Mouse (Mus musculus) adrenal gland, adult 2 months (tissue): ENCODE data around the gene Fndc3b. TPM values are rescaled to one million over a fixed set of nuclear protein-coding genes. Genes with fewer than 3 reads are reported as not detected.
"Not testable (repeated sequence)": the region's sequence is repeated elsewhere in the genome, so short reads cannot be mapped to it uniquely, and the experiment has no call there.

ENCODE experiments used
- DNase-seq: peaks from one replicate; pipeline ENCODE4 v3.0.0; 2021
- polyA plus RNA-seq: library from polyadenylated mRNA; depleted of rRNA; stranded (reverse); fragments of >200 nt; gene quantifications from 2 replicates; pipeline ENCODE4 v1.2.3, GENCODE M21; 2012
- total RNA-seq, 2 experiments: library from RNA; stranded (reverse); gene quantifications; 2 replicates each; pipeline ENCODE4 v1.2.3; 2021

The Fndc3b gene
- total and polyA plus RNA-seq, 3 experiments = 27.9 to 120 (median 88.9) TPM

GRCm38 (mm10) chr3:27503279-27504038, 207.6 kb downstream of the Fndc3b start:
- no peak for DNase-seq

GRCm38 (mm10) chr3:27495296-27496073, 215.6 kb downstream of the Fndc3b start:
- DNase-seq = no peak

DNA sequence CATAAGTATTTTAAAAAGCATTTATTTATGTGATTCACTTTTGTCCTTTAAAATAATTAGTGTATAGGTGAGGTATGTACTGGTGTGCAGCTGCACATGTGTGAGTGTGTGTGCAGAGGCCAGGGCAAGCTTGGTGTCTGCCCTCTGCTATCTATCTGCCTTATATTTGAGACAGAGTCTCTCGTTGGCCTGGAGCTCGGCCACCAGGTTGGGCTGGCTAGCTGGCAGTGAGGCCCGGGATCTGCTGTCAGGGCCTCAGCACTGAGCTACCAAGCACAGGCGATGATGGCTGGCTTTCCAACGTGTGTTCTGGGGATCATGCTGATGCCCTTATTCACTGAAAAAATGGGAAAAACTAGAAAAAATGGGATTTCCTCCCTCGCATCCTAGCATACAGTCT, 216.4 kb downstream of the Fndc3b start:
- DNase-seq = no peak

GRCm38 (mm10) chr3:27494066-27494465, 217.0 kb downstream of the Fndc3b start:
- peak; percentile 23 for DNase-seq

- no peak for DNase-seq
These were observed 219.3 kb downstream of the Fndc3b start for GRCm38 (mm10) chr3:27491821-27492220.

GRCm38 (mm10) chr3:27491367-27491766, 219.7 kb downstream of the Fndc3b start:
- no peak for DNase-seq

DNA sequence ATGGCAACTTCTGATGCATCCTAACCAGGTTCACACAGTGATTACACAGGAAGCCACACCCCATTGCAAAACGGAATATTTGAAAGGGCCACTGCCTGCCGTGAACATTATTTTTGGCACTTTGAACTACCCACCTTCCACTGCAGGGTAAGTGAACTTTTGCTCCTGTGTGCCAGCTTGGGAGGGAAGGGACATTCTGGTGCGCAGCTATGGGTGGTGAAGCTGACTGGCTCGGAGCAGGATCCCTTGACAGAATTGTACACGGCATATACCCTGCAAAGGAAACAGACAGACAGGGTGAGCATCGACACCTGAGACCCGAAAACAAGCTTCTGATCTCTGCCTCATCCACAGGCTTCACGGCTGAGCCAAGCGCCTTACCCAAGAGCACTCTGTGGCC, 220.2 kb downstream of the Fndc3b start:
- DNase-seq = no peak

DNA sequence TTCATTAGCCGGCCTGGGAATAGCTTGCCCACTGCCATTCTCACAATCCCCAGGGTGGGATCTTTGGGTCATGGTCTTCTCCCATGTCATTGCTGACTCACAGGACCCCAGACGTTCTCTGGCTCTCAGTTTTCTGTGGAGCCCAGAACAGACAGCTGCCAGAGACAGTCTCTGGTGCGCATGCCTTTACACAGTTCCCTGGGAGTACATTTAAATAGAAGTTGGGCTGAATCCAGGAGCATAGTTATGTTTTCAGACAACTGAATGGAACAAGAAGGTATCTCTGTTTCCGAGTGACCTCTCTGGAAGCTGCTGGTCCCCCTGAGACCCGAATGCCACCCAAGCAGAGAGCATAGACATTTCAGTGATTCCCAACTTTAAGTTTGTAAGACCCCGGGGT, 221.6 kb downstream of the Fndc3b start:
- no peak for DNase-seq

GRCm38 (mm10) chr3:27485141-27485540, 226.0 kb downstream of the Fndc3b start:
- no peak for DNase-seq

- DNase-seq = no peak
These were observed 226.4 kb downstream of the Fndc3b start for GRCm38 (mm10) chr3:27484698-27485097.

DNA sequence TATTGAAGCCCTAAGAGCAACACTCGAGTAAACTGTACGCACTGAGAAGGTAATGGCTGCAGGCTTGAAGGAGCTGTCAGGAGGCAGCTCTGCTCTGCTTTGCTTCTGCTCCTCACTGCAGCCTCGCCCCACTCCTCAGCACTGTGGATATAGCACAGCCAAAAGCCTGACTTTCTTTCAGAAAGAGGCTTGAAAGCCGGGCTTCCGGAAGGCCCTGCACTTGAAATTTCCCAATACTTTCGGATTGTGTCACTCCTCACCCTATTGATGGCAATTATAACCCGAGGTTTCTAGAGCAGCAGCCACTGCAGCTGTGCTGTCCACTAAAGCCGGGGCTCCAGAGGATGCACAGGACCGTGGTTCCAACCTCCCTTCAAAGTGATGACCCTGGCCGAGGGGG, 227.3 kb downstream of the Fndc3b start:
- DNase-seq = no peak

DNA sequence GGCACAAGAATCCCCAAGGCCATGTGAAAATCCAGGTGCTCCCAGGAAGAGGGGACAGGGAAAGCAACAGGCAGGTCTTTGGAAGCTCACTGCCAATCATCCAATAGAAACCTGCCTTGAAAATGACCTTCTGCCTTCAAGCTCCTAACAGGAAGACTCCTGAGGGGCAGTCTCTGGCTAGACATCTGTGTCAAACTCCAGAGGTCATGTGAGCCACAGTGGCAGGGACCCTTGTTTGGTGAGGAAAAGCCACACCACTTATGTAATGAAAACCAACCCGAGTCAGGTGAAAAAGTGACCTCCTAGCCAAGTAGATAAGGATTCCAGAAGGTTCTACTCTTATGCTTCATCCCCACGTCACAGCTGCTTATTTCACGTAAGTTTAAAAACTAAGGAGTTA, 227.8 kb downstream of the Fndc3b start:
- DNase-seq = no peak

GRCm38 (mm10) chr3:27481738-27482137, 229.4 kb downstream of the Fndc3b start:
- no peak for DNase-seq

- DNase-seq = no peak
These were observed 231.7 kb downstream of the Fndc3b start for GRCm38 (mm10) chr3:27479378-27479777.

DNA sequence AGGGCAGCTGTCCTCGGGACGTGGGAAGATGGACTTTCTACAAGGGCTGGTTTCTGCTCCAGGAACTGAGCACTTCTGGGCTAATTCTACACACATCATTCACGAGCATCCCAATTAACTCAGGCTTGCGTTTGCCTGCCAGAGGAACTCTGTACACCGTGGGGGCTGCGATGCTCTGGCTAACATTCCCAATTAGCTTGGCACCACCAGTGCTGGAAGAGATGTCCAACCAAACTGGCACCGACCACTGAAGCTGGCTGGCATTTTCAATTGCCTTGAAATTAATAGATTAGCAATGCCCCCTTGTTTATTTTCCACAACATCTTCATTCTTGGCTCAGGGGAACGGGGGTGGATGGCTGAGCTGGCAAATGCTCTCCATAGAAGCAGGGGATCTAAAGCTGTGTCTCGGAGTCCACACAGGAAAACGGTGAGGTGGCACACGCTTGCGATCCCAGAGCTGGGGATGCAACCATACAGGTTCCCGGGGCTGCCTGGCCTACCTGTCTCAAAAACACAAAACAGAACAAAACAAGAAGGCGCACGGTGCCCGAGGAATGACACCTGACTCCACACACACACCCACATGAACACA, 232.4 kb downstream of the Fndc3b start:
- no peak for DNase-seq

- not testable (repeated sequence) for DNase-seq
These were observed 233.4 kb downstream of the Fndc3b start for GRCm38 (mm10) chr3:27477749-27478148.

DNA sequence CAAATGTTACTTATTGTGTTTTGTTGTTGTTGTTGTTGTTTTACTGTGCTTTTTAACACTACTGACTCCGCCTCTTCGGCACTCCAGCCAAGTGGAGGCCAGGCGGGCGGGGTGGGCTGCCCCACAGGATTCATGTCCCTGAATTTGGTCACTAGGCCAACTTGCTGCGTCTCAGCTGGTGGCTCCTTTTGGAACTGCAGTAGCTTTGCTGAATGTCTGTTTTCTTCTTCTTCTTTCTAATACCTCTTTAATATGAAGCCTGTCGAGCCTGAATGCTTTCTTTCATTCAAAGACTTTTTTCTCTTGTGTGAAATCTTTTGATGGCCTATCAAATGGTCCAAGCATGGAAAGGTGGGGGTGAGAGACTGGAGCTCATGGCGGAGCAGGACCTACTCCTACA, 235.2 kb downstream of the Fndc3b start:
- no peak for DNase-seq

GRCm38 (mm10) chr3:27473801-27474599, 237.1 kb downstream of the Fndc3b start:
- peak; percentile 35 for DNase-seq

- no peak for DNase-seq
These were observed 238.3 kb downstream of the Fndc3b start for GRCm38 (mm10) chr3:27472846-27473245.

DNA sequence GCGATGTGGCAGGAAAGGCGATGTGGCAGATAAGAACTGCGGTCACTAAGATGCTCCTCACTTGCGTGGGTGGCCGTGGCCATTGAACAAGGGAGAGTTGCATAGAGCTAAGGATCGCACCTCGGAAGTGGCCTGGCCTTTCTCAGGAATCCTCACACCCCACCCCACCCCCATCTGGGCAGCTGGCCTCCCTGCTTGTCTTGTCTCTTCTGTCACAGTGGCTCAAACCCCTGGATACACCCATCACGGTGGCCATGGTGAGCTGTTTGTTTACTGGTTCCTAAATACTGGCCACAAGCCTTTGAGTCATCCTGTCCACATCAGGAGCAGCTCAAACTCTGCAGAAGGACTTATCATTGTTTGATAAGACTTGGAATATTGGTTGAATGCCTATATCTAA, 240.3 kb downstream of the Fndc3b start:
- DNase-seq = no peak

DNA sequence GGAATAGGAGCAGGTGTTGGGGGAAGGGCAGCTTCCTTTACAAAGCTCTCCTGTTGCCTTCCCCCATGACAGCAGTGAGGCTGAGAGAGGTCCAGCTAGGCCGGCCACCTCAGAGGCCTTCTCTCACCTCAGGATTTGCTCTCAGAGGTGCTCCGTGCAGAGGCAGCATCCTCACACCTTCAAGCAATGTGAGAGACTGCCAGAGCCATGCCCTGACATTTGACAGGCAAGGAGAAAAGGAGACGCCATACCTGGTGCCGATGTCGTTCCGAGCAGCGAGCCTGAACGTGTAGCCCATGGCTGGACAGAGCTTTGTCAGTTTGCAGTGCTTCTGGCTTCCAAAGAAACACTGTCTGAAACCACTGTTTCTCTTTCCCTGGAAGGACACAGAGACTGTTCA, 241.1 kb downstream of the Fndc3b start:
- no peak for DNase-seq

GRCm38 (mm10) chr3:27467505-27468020, 243.5 kb downstream of the Fndc3b start:
- DNase-seq = no peak
